Mouse (Mus musculus): Measurements from ENCODE around the gene Fam184a. TPM values are rescaled to one million over a fixed set of nuclear protein-coding genes. Genes with fewer than 3 reads are reported as not detected.

The Fam184a gene
- polyA plus RNA-seq (2012; rRNA removed), result 17.2 and 17.9 TPM in 2 replicates

GRCm38 (mm10) chr10:53750955-53751652 is at the start of gene Fam184a:
Gene Fam184a (minus strand): TSS chr10:53751123.

DNA sequence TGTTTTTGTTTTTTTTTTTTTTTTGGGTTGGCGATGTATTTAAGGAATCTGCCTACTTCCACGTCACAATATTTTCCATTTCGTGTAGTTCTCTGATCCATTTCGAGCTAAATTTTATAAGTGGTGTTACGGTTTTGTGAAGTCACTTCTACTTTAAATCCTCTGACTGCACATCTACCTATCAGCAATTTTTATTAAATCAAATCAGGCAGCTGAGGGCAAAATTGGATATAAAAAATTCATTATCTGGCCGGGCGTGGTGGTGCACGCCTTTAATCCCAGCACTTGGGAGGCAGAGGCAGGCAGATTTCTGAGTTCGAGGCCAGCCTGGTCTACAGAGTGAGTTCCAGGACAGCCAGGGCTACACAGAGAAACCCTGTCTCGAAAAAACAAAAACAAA is 120.6 kb downstream of the Fam184a start, which contains the start of gene Mcm9:
Gene Mcm9 (minus strand): TSS at position 101 of the 400 bp plus-strand sequence.

DNA sequence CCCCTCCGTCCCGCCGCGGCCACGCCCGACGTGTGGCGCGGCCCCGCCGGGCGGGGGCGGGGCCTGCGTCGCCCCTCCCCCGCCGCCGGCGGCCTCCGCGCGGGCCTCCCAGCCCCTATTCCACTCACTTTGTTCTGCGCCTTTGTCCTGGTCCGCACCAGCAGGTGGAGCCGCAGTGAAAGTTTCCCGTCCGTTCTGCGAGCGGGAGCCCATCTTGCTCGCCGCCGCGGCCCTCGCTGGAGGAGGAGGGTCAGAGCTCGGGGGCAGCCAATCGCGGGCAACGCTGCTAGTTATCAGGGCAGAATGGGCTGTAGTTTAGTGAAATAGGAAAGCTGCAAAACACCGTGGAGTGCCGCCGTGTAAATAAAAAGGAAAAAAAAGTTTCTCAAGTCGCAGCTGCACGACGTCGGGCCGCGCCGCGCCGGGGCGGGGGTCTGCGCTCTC is 154.2 kb downstream of the Fam184a start, which contains the start of gene Asf1a:
Gene Asf1a (plus strand): TSS at position 81 of the 444 bp plus-strand sequence.

Other genes with a start within 250 kb of the Fam184a start
- gene Asf1a, start 154.4 kb downstream of the Fam184a start, polyA plus RNA-seq (2012; rRNA removed), result 52.3 and 68.6 TPM in 2 replicates
- gene Mcm9, start 120.7 kb downstream of the Fam184a start, polyA plus RNA-seq (2012; rRNA removed), result 4.9 and 5.8 TPM in 2 replicates